Mouse (Mus musculus): Measurements from ENCODE around the gene Tarsl2. TPM values are rescaled to one million over a fixed set of nuclear protein-coding genes. Genes with fewer than 3 reads are reported as not detected.
A peak's percentile ranks its signal among the peaks of the same experiment; 100 is the strongest.

The Tarsl2 gene
- polyA plus RNA-seq, 1 experiment = not detected

DNA sequence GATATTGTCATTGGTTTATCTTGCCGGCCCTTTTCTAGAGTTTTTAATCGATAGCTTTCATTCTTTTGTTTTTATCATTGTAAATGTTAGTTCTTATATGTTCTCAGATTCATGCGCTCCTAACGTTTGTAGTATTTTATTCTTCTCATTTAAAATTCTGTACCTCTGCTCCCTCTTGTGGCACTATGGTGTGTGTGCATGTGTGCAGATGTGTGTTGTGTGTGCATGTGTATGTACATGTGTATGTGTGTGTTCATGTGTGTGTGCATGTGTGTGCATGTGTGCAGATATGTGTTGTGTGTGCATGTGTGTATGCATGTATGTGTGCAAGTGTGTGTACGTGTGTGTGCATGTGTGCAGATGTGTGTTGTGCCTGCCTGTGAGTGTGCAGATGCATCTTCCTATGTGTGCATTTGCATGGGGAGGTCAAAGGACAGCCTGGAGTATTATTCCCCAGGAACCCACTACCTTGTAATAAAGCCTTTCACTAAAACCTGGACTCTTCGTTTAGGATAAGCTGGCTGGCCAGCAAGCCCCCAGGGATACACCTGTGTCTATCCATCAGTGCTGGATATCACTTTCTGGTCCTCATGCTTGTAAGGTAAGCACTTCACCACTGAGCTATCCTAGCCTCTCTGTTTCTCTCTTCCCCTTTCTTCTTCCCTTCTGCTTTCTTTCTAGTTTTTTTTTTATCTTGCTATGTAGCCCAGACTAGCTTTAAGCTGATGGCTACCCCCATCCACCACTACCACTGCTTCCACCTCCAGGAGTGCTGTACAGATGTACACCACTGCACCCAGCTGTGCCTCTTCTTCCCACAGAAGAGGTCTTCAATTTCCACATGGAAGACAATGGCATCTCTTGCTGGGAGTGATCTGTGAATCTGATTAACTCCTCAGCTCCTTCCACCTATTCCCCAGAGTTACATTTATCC lies 2.1 kb upstream of the Tarsl2 start:
- Histone ChIP-seq H3K4me3 (ENCODE audit: insufficient read depth, low read depth, low read length) (no peak overlapping the region), H3K27ac (ENCODE audit: insufficient read depth, low read depth, low read length) (no peak overlapping the region), H3K4me1 (ENCODE audit: control insufficient read depth, insufficient read depth, low read length) (peaks cover 5% of the 10 kb centered on the region; the same call in 1 of the 2 replicates)
- WGBS = 63% methylated on average over 6 of the region's 6 CpGs
- TF ChIP-seq POLR2A (IDR thresholded peaks at IDR 0.05; ENCODE audit: insufficient read depth, low read depth, low read length) = no peak
- TF ChIP-seq CTCF (IDR thresholded peaks at IDR 0.05; ENCODE audit: insufficient read depth, low read depth, low read length) = no peak

DNA sequence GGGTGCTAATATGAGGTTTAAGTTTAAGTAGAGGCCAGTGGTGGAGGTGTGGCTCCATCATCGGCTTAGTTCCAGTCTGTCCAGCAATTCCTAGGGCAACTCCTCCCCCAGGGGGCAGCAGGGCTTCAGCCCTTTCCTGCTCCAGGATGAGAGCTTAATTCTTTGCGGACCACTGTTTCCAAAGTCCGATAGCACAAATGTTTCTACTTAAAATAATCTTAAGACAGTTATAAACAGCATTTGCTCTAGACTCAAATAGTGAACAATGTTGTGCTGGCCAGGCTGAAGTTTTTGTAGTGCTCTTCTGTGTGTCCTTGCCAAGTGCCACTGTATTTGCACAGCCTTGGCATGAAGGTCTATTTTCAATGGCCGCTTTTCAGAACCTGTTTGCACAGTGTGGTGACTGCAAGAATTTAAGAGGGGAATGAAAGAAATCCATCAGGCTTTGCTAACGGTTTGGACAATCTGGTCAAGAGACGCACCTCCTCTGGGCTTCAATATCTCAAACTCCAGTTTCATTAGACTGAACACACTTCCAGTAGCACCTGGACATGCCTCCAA lies 757 bp upstream of the Tarsl2 start:
- Histone ChIP-seq H3K4me1 (ENCODE audit: control insufficient read depth, insufficient read depth, low read length) (peaks cover 5% of the 10 kb centered on the region; the same call in 1 of the 2 replicates), H3K4me3 (ENCODE audit: insufficient read depth, low read depth, low read length) (peak overlapping the region; percentile 64), H3K27ac (ENCODE audit: insufficient read depth, low read depth, low read length) (no peak overlapping the region)
- no peak for TF ChIP-seq POLR2A (IDR thresholded peaks at IDR 0.05; ENCODE audit: insufficient read depth, low read depth, low read length)
- TF ChIP-seq CTCF (IDR thresholded peaks at IDR 0.05; ENCODE audit: insufficient read depth, low read depth, low read length) = no peak
- 8% methylated on average over 6 of the region's 6 CpGs for WGBS

DNA sequence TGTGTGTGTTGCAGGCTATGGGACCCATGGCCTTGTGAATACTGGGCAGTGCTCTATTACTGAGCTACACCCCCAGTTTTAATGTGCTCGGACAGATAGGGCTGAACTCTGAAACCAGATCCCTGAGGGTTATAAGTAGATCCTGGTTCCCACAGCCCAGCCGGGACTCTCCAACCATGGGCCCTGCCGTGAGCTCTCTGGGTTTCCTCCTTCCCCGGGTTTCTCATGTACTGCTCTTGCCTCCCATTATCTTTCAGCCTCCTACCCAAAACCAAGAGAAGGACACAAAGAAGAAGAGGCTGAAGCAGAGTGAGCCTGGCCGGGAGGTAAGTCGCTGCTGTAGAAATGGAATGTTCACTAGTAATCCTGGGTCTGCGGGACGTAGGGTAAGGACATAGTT lies 1.3 kb downstream of the Tarsl2 start:
- no peak for TF ChIP-seq POLR2A (IDR thresholded peaks at IDR 0.05; ENCODE audit: insufficient read depth, low read depth, low read length)
- TF ChIP-seq CTCF (IDR thresholded peaks at IDR 0.05; ENCODE audit: insufficient read depth, low read depth, low read length) = no peak
- H3K4me3 ChIP-seq (ENCODE audit: insufficient read depth, low read depth, low read length) = no peak overlapping the region
- H3K4me1 ChIP-seq (ENCODE audit: control insufficient read depth, insufficient read depth, low read length) = peaks cover 5% of the 10 kb centered on the region; the same call in 1 of the 2 replicates
- no peak overlapping the region for H3K27ac ChIP-seq (ENCODE audit: insufficient read depth, low read depth, low read length)
- WGBS = 87% methylated on average over 8 of the region's 8 CpGs

DNA sequence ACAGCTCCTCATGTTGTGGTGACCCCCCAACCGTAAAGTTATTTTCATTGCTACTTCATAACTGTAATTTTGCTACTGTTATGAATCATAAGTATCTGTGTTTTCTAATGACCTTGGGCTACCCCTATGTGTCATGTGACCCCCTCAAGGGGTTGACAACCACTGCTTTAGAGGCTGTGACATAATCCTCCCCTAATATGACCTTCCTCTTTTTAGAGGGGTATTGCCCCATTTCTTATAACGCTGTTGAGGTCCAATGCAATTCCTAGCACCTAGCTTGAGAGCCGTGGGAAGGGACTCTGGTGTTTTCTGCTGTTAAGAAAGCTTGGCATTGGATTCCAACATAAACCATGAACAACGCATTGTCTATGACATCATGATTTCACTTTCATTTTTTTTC lies 6.0 kb downstream of the Tarsl2 start:
- 96% methylated on average over 4 of the region's 4 CpGs for WGBS
- Histone ChIP-seq H3K4me1 (ENCODE audit: control insufficient read depth, insufficient read depth, low read length) (no peaks in the 10 kb centered on the region), H3K27ac (ENCODE audit: insufficient read depth, low read depth, low read length) (no peak overlapping the region), H3K4me3 (ENCODE audit: insufficient read depth, low read depth, low read length) (no peak overlapping the region)
- TF ChIP-seq CTCF (IDR thresholded peaks at IDR 0.05; ENCODE audit: insufficient read depth, low read depth, low read length) (no peak), POLR2A (IDR thresholded peaks at IDR 0.05; ENCODE audit: insufficient read depth, low read depth, low read length) (no peak)

DNA sequence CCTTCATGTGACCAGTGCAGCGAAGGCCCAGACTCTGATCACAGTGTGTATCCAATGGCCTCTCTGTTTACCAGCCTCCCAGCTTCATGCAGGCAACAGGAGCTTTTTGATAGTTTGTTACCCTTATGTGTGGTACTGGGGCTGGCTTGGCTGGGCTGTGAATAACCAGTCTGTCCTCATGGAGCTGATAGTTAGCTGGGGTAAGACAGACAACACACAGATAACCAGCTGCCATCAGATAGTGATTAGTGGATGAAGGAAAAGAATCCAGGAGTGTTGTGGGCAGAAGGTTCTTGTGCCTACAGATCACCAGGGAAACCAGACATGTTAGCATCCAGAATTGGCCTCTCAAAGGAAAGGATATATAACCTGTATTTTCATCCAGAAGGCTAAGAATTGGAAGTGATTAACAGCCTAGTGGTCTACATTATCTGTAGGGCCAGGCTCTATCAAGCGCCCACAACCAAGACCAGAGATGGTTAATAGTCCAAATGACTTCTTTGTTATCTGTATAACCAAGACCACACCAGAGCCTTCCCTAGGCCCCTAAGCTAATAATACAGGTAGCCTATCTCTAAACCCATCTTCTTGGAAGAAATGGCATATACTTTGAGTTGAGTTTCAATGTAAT lies 12.9 kb downstream of the Tarsl2 start:
- 100% methylated on average over 2 of the region's 2 CpGs for WGBS
- H3K4me1 ChIP-seq (ENCODE audit: control insufficient read depth, insufficient read depth, low read length) = no peaks in the 10 kb centered on the region
- TF ChIP-seq CTCF (IDR thresholded peaks at IDR 0.05; ENCODE audit: insufficient read depth, low read depth, low read length) (no peak), POLR2A (IDR thresholded peaks at IDR 0.05; ENCODE audit: insufficient read depth, low read depth, low read length) (no peak)
- no peak overlapping the region for H3K27ac ChIP-seq (ENCODE audit: insufficient read depth, low read depth, low read length)
- no peak overlapping the region for H3K4me3 ChIP-seq (ENCODE audit: insufficient read depth, low read depth, low read length)

DNA sequence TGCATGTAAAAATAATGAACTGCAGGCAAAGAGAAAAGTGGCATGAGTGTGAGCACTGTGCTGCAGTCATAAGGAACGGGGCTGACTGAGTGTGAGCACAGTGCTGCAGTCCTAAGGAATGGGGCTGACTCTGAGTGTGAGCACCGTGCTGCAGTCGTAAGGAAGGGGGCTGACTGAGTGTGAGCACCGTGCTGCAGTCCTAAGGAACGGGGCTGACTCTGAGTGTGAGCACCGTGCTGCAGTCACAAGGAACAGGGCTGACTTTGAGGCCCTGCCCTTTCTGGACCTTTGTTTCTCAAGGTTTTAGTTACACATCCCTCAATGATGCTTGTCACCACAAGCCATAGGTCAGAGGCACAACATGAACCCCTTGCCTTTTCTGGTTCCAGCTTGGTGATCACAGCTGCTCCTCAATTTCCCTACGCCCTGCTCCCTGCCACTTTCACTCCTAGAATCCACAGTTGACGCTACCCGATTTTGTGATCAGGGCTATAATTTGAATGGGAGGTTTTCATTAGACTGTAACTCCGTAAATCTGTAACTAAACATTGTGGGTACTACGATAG lies 18.6 kb downstream of the Tarsl2 start:
- WGBS = 63% methylated on average over 11 of the region's 11 CpGs
- Histone ChIP-seq H3K4me3 (ENCODE audit: insufficient read depth, low read depth, low read length) (no peak overlapping the region), H3K4me1 (ENCODE audit: control insufficient read depth, insufficient read depth, low read length) (peaks cover 7% of the 10 kb centered on the region; the same call in 1 of the 2 replicates), H3K27ac (ENCODE audit: insufficient read depth, low read depth, low read length) (no peak overlapping the region)
- TF ChIP-seq CTCF (IDR thresholded peaks at IDR 0.05; ENCODE audit: insufficient read depth, low read depth, low read length) = no peak
- TF ChIP-seq POLR2A (IDR thresholded peaks at IDR 0.05; ENCODE audit: insufficient read depth, low read depth, low read length) = no peak

DNA sequence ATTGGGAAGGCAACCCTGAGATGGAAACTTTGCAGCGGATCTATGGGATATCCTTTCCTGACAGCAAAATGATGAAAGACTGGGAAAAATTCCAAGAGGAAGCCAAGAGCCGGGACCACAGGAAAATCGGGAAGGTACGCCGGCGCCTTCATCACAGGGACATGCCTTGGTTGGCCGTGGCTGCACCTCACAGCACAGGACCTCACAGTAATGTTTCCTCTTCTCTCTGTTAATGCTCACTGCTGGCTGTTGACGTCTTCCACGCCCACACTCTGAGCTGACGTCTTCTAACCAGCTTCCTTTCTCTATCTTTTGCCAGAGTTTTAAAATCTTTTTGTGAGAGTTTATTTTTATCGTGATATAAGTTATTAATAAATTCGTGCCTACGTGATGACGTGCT lies 19.2 kb downstream of the Tarsl2 start:
- Histone ChIP-seq H3K4me3 (ENCODE audit: insufficient read depth, low read depth, low read length) (no peak overlapping the region), H3K27ac (ENCODE audit: insufficient read depth, low read depth, low read length) (no peak overlapping the region), H3K4me1 (ENCODE audit: control insufficient read depth, insufficient read depth, low read length) (peaks cover 7% of the 10 kb centered on the region; the same call in 1 of the 2 replicates)
- WGBS = 71% methylated on average over 14 of the region's 14 CpGs
- TF ChIP-seq CTCF (IDR thresholded peaks at IDR 0.05; ENCODE audit: insufficient read depth, low read depth, low read length) = no peak
- no peak for TF ChIP-seq POLR2A (IDR thresholded peaks at IDR 0.05; ENCODE audit: insufficient read depth, low read depth, low read length)

DNA sequence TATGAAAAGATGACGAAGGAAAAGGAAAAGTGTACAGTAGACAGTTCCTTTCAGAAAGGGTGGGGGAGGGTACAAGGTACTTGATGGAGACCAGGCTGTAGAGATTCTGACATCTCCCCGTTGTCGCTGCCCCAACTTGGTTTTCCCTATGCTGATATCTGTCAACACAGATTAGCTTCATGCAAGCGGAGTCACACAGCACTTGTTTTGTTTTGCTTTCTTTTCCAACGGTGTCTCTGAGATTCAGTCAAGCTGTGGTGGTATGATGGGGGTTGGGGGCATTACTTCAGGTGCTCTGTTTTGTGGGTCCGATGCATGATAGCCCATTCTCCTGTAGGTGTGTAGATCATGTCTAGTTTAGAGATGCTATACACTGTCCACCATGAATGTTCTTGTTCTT lies 22.8 kb downstream of the Tarsl2 start:
- WGBS = 95% methylated on average over 6 of the region's 6 CpGs
- Histone ChIP-seq H3K4me1 (ENCODE audit: control insufficient read depth, insufficient read depth, low read length) (peaks cover 7% of the 10 kb centered on the region; the same call in 1 of the 2 replicates), H3K27ac (ENCODE audit: insufficient read depth, low read depth, low read length) (no peak overlapping the region), H3K4me3 (ENCODE audit: insufficient read depth, low read depth, low read length) (no peak overlapping the region)
- no peak for TF ChIP-seq POLR2A (IDR thresholded peaks at IDR 0.05; ENCODE audit: insufficient read depth, low read depth, low read length)
- no peak for TF ChIP-seq CTCF (IDR thresholded peaks at IDR 0.05; ENCODE audit: insufficient read depth, low read depth, low read length)
